Mouse (Mus musculus): ENCODE results near the gene Gapvd1.

DNA sequence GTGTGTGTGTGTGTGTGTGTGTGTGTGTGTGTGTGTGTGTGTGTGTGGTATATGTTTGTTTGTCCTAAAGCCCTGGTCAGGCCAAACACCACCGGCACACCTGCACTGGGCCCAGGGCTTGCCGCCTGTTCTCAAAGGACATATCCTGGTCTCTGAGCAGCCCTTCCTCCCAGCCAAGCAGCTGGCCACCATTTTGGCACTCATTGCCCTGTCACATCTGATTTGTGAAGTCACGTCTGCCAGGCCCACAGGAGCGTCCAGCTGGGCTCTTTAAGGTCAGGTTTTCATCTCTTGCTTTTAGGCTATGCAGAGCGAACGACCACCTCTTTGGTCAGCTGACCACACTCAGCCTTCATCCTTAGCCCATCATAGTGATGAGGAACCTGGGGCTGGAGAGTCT lies 124.6 kb downstream of the Gapvd1 start:
- TF ChIP-seq CTCF (IDR thresholded peaks at IDR 0.05; ENCODE audit: low read depth, low read length) = no peak
- no peak for TF ChIP-seq POLR2A (IDR thresholded peaks at IDR 0.05; ENCODE audit: insufficient read depth, low read length)
- no peak for TF ChIP-seq EP300 (IDR thresholded peaks at IDR 0.05; ENCODE audit: insufficient read depth, low read depth, low read length)
